Mouse (Mus musculus): ENCODE measurements at regions not wholly inside any gene's neighbourhood (a gene's known extent, or its start where the extent isn't known, plus 50 kb on each side); places are given as distances from the start of the nearest gene placed in this dataset.
A peak's percentile ranks its signal among the peaks of the same experiment; 100 is the strongest.
"Not testable (repeated sequence)": the region's sequence is repeated elsewhere in the genome, so short reads cannot be mapped to it uniquely, and the experiment has no call there.

DNA sequence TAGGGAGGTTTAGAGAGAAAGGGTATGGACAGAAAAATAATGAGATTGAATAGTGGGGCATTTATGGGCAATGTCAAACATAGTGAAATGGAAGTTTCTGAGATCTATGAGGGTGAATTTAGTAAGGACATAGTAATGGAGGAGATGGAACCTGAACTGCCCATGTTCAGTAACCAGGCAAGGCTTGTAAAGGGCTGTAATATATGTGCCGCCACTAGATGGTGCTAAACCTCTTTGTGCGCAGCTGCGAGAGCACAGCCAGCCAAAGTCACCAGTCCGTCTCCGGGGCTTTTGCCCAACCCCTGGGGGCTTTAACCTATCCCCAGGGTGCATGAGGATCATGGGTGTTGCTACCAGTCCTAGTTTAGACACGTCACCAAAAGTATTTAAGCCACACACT is 77.7 kb upstream of the Vmn2r25 start:
- ATAC-seq (ENCODE audit: extremely low read depth, insufficient number of reproducible peaks, low FRiP score, poor library complexity, severe bottlenecking): not testable (repeated sequence)

DNA sequence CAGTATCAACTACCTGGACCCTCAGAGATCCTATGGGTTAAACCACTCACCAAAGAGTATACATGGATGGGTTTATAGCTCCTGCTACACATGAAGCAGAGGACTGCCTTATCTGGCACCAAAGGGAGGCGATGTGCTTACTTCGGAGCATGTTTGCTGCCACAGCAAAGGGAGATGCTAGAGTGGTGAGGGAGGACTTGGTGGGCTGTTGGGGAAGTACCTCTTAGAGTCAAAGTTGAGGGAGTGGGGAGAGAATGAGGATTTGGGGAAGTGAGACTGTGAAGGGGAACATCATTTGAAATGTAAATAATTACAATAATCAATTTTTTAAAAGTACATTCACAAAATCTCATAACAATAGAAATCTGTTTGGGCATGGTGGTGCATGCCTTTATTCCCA is 84.7 kb upstream of the Vmn2r25 start:
- ATAC-seq (ENCODE audit: extremely low read depth, insufficient number of reproducible peaks, low FRiP score, poor library complexity, severe bottlenecking): 0 out of 2 replicates have a peak, but pooled peaks have one; percentile 41

DNA sequence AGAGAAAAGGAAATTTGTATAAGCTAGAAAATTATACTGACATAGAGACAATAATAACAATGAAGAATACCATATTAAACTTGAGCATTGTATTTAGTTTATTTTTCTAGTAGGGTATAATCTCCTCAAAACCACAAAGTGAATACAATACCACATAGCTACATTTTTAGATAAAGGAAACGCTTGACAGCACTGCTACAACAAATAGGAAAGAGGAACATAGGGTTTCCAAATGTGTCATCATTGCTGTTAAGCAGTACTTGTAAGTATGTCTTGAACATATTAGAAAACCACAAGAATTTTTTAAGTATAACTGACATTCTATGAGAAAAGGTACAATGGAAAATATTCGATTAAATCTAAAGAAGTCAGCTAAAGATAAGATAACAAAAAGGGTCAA is 63.0 kb upstream of the Vmn2r26 start:
- peak; percentile 95 for ATAC-seq (ENCODE audit: extremely low read depth, insufficient number of reproducible peaks, low FRiP score, poor library complexity, severe bottlenecking)

DNA sequence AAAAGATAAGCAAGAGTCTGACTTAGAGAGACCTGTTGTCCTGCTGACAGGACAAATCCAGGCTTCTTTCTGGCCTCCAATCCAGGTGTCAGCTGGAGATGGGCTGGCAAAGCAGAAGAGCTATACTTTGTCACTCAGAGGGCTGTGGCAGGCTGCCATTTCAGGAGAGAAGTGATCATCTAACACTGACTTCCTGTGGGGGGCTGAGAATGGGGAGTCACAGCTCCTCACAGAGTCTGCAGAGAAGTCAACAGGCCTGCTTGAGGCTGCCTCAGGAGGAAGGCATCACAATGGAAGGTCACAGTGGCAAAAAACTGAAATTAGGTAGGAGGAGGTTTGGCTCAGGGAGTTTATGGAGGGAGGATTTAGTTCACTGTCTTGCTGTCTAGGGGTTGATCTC is 53.2 kb upstream of the Vmn2r26 start:
- no peak for ATAC-seq (ENCODE audit: extremely low read depth, insufficient number of reproducible peaks, low FRiP score, poor library complexity, severe bottlenecking)

All from neutrophil, adult 5-6 weeks (primary cell).